Mouse (Mus musculus): ENCODE data around the gene Bcar1. TPM values are rescaled to one million over a fixed set of nuclear protein-coding genes. Genes with fewer than 3 reads are reported as not detected.

The Bcar1 gene
- polyA plus RNA-seq, 1 experiment = 8.7 TPM

- H3K27ac ChIP-seq (replicated peaks; ENCODE audit: low read depth, low read length) = peak overlapping the region; percentile 93
These were observed 7.3 kb downstream of the Bcar1 start for GRCm38 (mm10) chr8:111736321-111736720.

GRCm38 (mm10) chr8:111735791-111736190 is 7.8 kb downstream of the Bcar1 start:
- Histone ChIP-seq H3K27ac (replicated peaks; ENCODE audit: low read depth, low read length) (peak overlapping the region; percentile 93), H3K4me3 (ENCODE audit: insufficient read depth, low read depth, low read length) (peak overlapping the region; percentile 2; the same call in 1 of the 2 replicates), H3K4me1 (ENCODE audit: control insufficient read depth, insufficient read depth, insufficient read length, low read length) (peaks cover 61% of the 10 kb centered on the region)

More at GRCm38 (mm10) chr8:111736321-111736720, 7.3 kb downstream of the Bcar1 start:
- H3K4me3 ChIP-seq (ENCODE audit: insufficient read depth, low read depth, low read length) = no peak overlapping the region
- peaks cover 61% of the 10 kb centered on the region for H3K4me1 ChIP-seq (ENCODE audit: control insufficient read depth, insufficient read depth, insufficient read length, low read length)

GRCm38 (mm10) chr8:111735335-111735761 is 8.3 kb downstream of the Bcar1 start:
- H3K4me3 ChIP-seq (ENCODE audit: insufficient read depth, low read depth, low read length) = peak overlapping the region; percentile 47
- peak overlapping the region; percentile 94 for H3K27ac ChIP-seq (replicated peaks; ENCODE audit: low read depth, low read length)
- H3K4me1 ChIP-seq (ENCODE audit: control insufficient read depth, insufficient read depth, insufficient read length, low read length) = peaks cover 60% of the 10 kb centered on the region

GRCm38 (mm10) chr8:111734244-111734960 is 9.2 kb downstream of the Bcar1 start:
- peak overlapping the region; percentile 94 for H3K27ac ChIP-seq (replicated peaks; ENCODE audit: low read depth, low read length)
- H3K4me1 ChIP-seq (ENCODE audit: control insufficient read depth, insufficient read depth, insufficient read length, low read length) = peaks cover 60% of the 10 kb centered on the region
- H3K4me3 ChIP-seq (ENCODE audit: insufficient read depth, low read depth, low read length) = peak overlapping the region; percentile 47

GRCm38 (mm10) chr8:111733581-111734243 is 9.9 kb downstream of the Bcar1 start:
- Histone ChIP-seq H3K4me1 (ENCODE audit: control insufficient read depth, insufficient read depth, insufficient read length, low read length) (peaks cover 60% of the 10 kb centered on the region), H3K27ac (replicated peaks; ENCODE audit: low read depth, low read length) (peak overlapping the region; percentile 94), H3K4me3 (ENCODE audit: insufficient read depth, low read depth, low read length) (0 out of 2 replicates have a peak overlapping the region, but pooled peaks have one; percentile 2)

- H3K4me1 ChIP-seq (ENCODE audit: control insufficient read depth, insufficient read depth, insufficient read length, low read length) = peaks cover 69% of the 10 kb centered on the region
- H3K4me3 ChIP-seq (ENCODE audit: insufficient read depth, low read depth, low read length) = peak overlapping the region; percentile 51
- H3K27ac ChIP-seq (replicated peaks; ENCODE audit: low read depth, low read length) = peak overlapping the region; percentile 94
These were observed 11.1 kb downstream of the Bcar1 start for GRCm38 (mm10) chr8:111732406-111733085.

GRCm38 (mm10) chr8:111732004-111732403 is 11.6 kb downstream of the Bcar1 start:
- H3K27ac ChIP-seq (replicated peaks; ENCODE audit: low read depth, low read length) = peak overlapping the region; percentile 94
- H3K4me3 ChIP-seq (ENCODE audit: insufficient read depth, low read depth, low read length) = peak overlapping the region; percentile 67
- H3K4me1 ChIP-seq (ENCODE audit: control insufficient read depth, insufficient read depth, insufficient read length, low read length) = peaks cover 74% of the 10 kb centered on the region

- H3K4me1 ChIP-seq (ENCODE audit: control insufficient read depth, insufficient read depth, insufficient read length, low read length) = peaks cover 77% of the 10 kb centered on the region
- peak overlapping the region; percentile 62 for H3K27ac ChIP-seq (replicated peaks; ENCODE audit: low read depth, low read length)
- H3K4me3 ChIP-seq (ENCODE audit: insufficient read depth, low read depth, low read length) = peak overlapping the region; percentile 67
These were observed 12.2 kb downstream of the Bcar1 start for GRCm38 (mm10) chr8:111731231-111731977.

GRCm38 (mm10) chr8:111729233-111730170 is 14.1 kb downstream of the Bcar1 start:
- Histone ChIP-seq H3K4me1 (ENCODE audit: control insufficient read depth, insufficient read depth, insufficient read length, low read length) (peaks cover 82% of the 10 kb centered on the region), H3K27ac (replicated peaks; ENCODE audit: low read depth, low read length) (peak overlapping the region; percentile 62), H3K4me3 (ENCODE audit: insufficient read depth, low read depth, low read length) (no peak overlapping the region)

- peaks cover 77% of the 10 kb centered on the region for H3K4me1 ChIP-seq (ENCODE audit: control insufficient read depth, insufficient read depth, insufficient read length, low read length)
- H3K27ac ChIP-seq (replicated peaks; ENCODE audit: low read depth, low read length) = peak overlapping the region; percentile 62; the same call in 1 of the 2 replicates
These were observed 15.1 kb downstream of the Bcar1 start for GRCm38 (mm10) chr8:111728481-111728880.

GRCm38 (mm10) chr8:111727553-111727952 is 16.1 kb downstream of the Bcar1 start:
- Histone ChIP-seq H3K27ac (replicated peaks; ENCODE audit: low read depth, low read length) (peak overlapping the region; percentile 93), H3K4me3 (ENCODE audit: insufficient read depth, low read depth, low read length) (no peak overlapping the region), H3K4me1 (ENCODE audit: control insufficient read depth, insufficient read depth, insufficient read length, low read length) (peaks cover 67% of the 10 kb centered on the region)

More at GRCm38 (mm10) chr8:111728481-111728880, 15.1 kb downstream of the Bcar1 start:
- H3K4me3 ChIP-seq (ENCODE audit: insufficient read depth, low read depth, low read length) = no peak overlapping the region

GRCm38 (mm10) chr8:111726102-111726900 is 17.3 kb downstream of the Bcar1 start:
- Histone ChIP-seq H3K4me3 (ENCODE audit: insufficient read depth, low read depth, low read length) (no peak overlapping the region), H3K4me1 (ENCODE audit: control insufficient read depth, insufficient read depth, insufficient read length, low read length) (peaks cover 66% of the 10 kb centered on the region), H3K27ac (replicated peaks; ENCODE audit: low read depth, low read length) (peak overlapping the region; percentile 93)

GRCm38 (mm10) chr8:111725341-111725740 is 18.3 kb downstream of the Bcar1 start:
- Histone ChIP-seq H3K4me1 (ENCODE audit: control insufficient read depth, insufficient read depth, insufficient read length, low read length) (peaks cover 58% of the 10 kb centered on the region), H3K4me3 (ENCODE audit: insufficient read depth, low read depth, low read length) (no peak overlapping the region), H3K27ac (replicated peaks; ENCODE audit: low read depth, low read length) (peak overlapping the region; percentile 72)

Data from brown adipose tissue, adult 24 weeks (tissue).